Mouse (Mus musculus): ENCODE results near the gene Slfn8.
"Not testable (repeated sequence)": the region's sequence is repeated elsewhere in the genome, so short reads cannot be mapped to it uniquely, and the experiment has no call there.

The Slfn8 gene

GRCm38 (mm10) chr11:82991469-82992166 is 29.0 kb downstream of the Slfn8 start, which contains the start of gene Slfn9:
Gene Slfn9, minus strand, starts transcription at chr11:82991830.
- DNase-seq (ENCODE audit: low read depth, low spot score), result no peak

- DNase-seq (ENCODE audit: low read depth, low spot score), result not testable (repeated sequence)
These were observed 29.8 kb downstream of the Slfn8 start for GRCm38 (mm10) chr11:82990612-82991385.

- no peak for DNase-seq (ENCODE audit: low read depth, low spot score)
These were observed 31.3 kb downstream of the Slfn8 start for GRCm38 (mm10) chr11:82989357-82989756.

GRCm38 (mm10) chr11:82987621-82988020 is 33.0 kb downstream of the Slfn8 start:
- DNase-seq (ENCODE audit: low read depth, low spot score), result no peak

GRCm38 (mm10) chr11:82983193-82983592 is 37.4 kb downstream of the Slfn8 start:
- no peak for DNase-seq (ENCODE audit: low read depth, low spot score)

- not testable (repeated sequence) for DNase-seq (ENCODE audit: low read depth, low spot score)
These were observed 38.2 kb downstream of the Slfn8 start for GRCm38 (mm10) chr11:82982409-82982808.

GRCm38 (mm10) chr11:82973916-82974315 is 46.7 kb downstream of the Slfn8 start:
- no peak for DNase-seq (ENCODE audit: low read depth, low spot score)

- DNase-seq (ENCODE audit: low read depth, low spot score), result no peak
These were observed 49.0 kb downstream of the Slfn8 start for GRCm38 (mm10) chr11:82971590-82971974.

- DNase-seq (ENCODE audit: low read depth, low spot score), result no peak
These were observed 49.7 kb downstream of the Slfn8 start for GRCm38 (mm10) chr11:82970712-82971589.

GRCm38 (mm10) chr11:82962215-82962614 is 58.4 kb downstream of the Slfn8 start:
- DNase-seq (ENCODE audit: low read depth, low spot score), result no peak

GRCm38 (mm10) chr11:82961743-82962142 is 58.9 kb downstream of the Slfn8 start:
- no peak for DNase-seq (ENCODE audit: low read depth, low spot score)

GRCm38 (mm10) chr11:82959613-82960012 is 61.0 kb downstream of the Slfn8 start:
- no peak for DNase-seq (ENCODE audit: low read depth, low spot score)

GRCm38 (mm10) chr11:82956925-82957324 is 63.7 kb downstream of the Slfn8 start:
- DNase-seq (ENCODE audit: low read depth, low spot score), result no peak

GRCm38 (mm10) chr11:82954631-82955030 is 66.0 kb downstream of the Slfn8 start:
- no peak for DNase-seq (ENCODE audit: low read depth, low spot score)

GRCm38 (mm10) chr11:82952612-82953542 is 67.7 kb downstream of the Slfn8 start:
- DNase-seq (ENCODE audit: low read depth, low spot score), result no peak

All from retina, adult 2 months (tissue).